Mouse (Mus musculus): ENCODE results near the gene Nkx3-2. TPM values are rescaled to one million over a fixed set of nuclear protein-coding genes. Genes with fewer than 3 reads are reported as not detected.

The Nkx3-2 gene
- polyA plus RNA-seq, 1 experiment = not detected

DNA sequence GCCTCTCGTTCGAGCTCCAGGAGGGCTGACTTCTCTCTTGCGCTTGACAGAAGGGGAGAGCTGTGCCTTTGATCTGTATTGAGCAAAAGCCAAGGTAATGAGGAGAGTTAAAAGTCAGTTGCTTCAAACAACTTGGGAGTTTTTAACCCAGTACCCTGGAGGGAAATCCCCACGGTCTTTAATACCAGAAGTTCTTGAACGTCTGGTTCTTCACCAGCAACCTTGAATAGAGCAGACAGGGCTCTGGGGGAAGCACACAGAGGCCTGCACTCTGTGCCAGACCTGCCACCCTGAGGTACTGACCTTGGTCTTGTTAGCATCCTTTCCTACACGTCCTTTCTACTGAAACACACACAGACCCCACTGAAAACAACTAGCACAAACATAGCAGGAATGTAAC lies 24.6 kb upstream of the Nkx3-2 start:
- Histone ChIP-seq H3K36me3 (replicated peaks; ENCODE audit: low read length) (peaks cover 94% of the 10 kb centered on the region), H3K9me3 (no peaks in the 10 kb centered on the region), H3K27me3 (replicated peaks) (no peaks in the 10 kb centered on the region), H3K4me3 (replicated peaks) (no peak overlapping the region), H3K4me1 (peaks cover 39% of the 10 kb centered on the region)
- TF ChIP-seq GATA1 (IDR thresholded peaks at IDR 0.05; ENCODE audit: borderline replicate concordance, low read length) = no peak
- no peak for TF ChIP-seq FLI1 (IDR thresholded peaks at IDR 0.05; ENCODE audit: low read length)

DNA sequence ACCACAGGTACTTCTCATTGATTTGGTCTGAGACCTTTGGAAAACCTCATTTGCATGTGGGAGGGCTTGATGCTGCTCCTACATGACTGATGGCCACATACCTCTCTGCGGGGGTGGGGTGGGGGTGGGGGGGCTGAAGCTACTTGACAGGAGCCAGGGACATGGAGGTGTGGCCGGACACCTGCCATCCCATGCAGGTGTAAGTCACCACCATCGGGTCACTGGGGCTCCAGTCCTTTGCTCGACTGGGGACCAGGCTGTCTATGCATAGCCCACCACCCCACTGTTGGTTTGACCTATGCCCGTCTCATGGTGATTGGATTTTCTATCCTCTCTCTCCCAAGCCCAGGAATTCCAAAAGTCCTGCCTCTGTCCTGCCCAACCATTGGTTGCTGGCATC lies 17.6 kb upstream of the Nkx3-2 start:
- TF ChIP-seq FLI1 (IDR thresholded peaks at IDR 0.05; ENCODE audit: low read length) = no peak
- no peak for TF ChIP-seq GATA1 (IDR thresholded peaks at IDR 0.05; ENCODE audit: borderline replicate concordance, low read length)
- Histone ChIP-seq H3K4me3 (replicated peaks) (no peak overlapping the region), H3K9me3 (0 out of 2 replicates have a peak, but pooled peaks cover 6% of the 10 kb centered on the region), H3K36me3 (replicated peaks; ENCODE audit: low read length) (peaks cover 26% of the 10 kb centered on the region), H3K27me3 (replicated peaks) (peaks cover 7% of the 10 kb centered on the region), H3K4me1 (peaks cover 4% of the 10 kb centered on the region)

DNA sequence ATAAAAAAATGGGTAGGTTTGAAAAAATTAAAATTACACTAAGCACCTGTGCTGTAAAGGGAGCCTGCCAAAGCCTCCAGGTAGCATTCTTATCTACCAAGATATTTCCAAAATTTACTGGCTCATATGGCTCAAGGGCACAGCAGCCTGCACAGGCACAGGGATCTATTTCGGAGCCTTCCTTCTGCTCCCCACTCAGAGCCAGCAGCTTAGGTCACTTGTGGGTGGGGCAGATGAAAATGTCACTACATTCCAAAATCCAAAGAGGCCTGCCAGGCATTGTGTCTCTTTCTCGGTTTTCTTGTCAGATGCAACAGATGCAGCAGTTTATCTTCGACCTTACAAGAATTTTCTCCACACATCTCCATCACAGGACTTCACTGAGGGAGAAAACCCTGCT lies 15.7 kb upstream of the Nkx3-2 start:
- TF ChIP-seq GATA1 (IDR thresholded peaks at IDR 0.05; ENCODE audit: borderline replicate concordance, low read length) (no peak), FLI1 (IDR thresholded peaks at IDR 0.05; ENCODE audit: low read length) (no peak)
- H3K9me3 ChIP-seq = 0 out of 2 replicates have a peak, but pooled peaks cover 6% of the 10 kb centered on the region
- no peak overlapping the region for H3K4me3 ChIP-seq (replicated peaks)
- peaks cover 8% of the 10 kb centered on the region for H3K36me3 ChIP-seq (replicated peaks; ENCODE audit: low read length)
- H3K27me3 ChIP-seq (replicated peaks) = peaks cover 9% of the 10 kb centered on the region
- H3K4me1 ChIP-seq = peaks cover 23% of the 10 kb centered on the region

DNA sequence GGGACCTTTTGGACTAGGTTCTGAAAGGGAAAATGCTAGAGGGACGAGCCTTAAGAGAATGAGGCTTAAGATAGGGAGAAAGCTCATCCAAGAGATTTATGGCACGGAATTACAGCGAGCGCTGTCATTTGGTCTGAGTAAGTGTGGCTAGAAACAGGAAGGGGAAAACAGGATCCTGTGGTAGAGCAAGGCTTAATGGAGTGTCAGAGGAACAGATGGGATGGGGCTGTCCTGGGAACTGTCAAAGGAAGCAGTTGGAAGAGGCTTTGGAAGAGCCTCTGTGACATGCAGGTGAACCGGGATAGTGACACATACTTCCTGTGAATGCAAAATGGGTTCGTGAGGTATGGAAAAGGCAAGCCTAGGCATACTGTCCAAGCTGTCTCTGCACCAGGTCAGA lies 11.4 kb upstream of the Nkx3-2 start:
- H3K4me3 ChIP-seq (replicated peaks) = peak overlapping the region; percentile 53
- peaks cover 22% of the 10 kb centered on the region for H3K4me1 ChIP-seq
- H3K36me3 ChIP-seq (replicated peaks; ENCODE audit: low read length) = no peaks in the 10 kb centered on the region
- TF ChIP-seq GATA1 (IDR thresholded peaks at IDR 0.05; ENCODE audit: borderline replicate concordance, low read length) (no peak), FLI1 (IDR thresholded peaks at IDR 0.05; ENCODE audit: low read length) (no peak)
- H3K27me3 ChIP-seq (replicated peaks) = peaks cover 16% of the 10 kb centered on the region
- 0 out of 2 replicates have a peak, but pooled peaks cover 6% of the 10 kb centered on the region for H3K9me3 ChIP-seq

DNA sequence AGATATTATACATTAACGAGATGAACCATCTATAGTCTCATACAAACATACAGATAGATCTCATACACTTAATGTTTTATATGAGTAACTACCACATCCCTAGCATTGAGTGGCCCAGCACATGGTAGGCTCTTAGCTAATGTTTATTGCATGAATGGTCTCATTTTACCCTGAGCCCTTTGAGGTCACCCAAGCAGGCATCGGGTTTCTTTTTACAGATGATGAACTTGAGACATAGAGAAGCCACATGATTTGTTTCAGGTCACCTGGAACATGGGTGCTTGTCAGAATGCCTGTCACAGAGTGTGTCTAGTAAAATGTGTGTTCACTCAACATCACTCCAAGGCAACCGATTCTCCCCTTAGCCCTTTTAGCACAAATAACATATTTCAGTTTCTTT lies 11.0 kb upstream of the Nkx3-2 start:
- Histone ChIP-seq H3K9me3 (0 out of 2 replicates have a peak, but pooled peaks cover 6% of the 10 kb centered on the region), H3K36me3 (replicated peaks; ENCODE audit: low read length) (no peaks in the 10 kb centered on the region), H3K4me3 (replicated peaks) (no peak overlapping the region), H3K27me3 (replicated peaks) (peaks cover 16% of the 10 kb centered on the region), H3K4me1 (peaks cover 23% of the 10 kb centered on the region)
- TF ChIP-seq FLI1 (IDR thresholded peaks at IDR 0.05; ENCODE audit: low read length) (no peak), GATA1 (IDR thresholded peaks at IDR 0.05; ENCODE audit: borderline replicate concordance, low read length) (no peak)

DNA sequence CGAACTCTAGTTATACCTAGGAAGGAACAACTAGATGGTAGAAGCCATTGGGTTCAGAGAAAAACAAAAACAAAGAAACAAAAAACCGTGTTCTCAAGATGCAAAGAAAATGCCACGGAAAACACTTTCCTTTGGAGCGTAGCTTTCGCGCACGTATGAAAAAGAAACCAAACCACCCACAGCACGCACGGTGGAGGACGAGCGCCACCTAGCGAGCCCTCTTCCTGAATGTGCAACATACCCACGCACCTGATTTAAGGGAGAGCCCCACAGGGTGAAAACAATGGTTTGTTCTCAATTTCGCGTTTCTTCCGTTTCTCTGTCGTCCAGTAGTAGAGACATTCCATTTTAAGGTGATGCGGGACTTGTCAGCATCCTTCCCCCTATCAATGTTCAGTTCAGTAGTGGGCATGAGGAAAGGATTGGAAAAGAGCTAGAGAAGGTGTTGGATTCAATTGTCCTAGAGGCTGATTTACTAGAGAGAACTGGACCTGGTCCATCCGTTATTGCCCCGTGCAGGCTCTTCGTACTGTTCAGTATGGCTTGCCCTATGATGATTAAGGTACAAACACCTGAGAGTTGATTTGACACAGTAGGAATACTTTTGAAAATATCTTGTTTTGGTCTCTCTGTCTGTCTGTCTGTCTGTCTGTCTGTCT lies 4.2 kb upstream of the Nkx3-2 start:
- H3K4me3 ChIP-seq (replicated peaks) = peak overlapping the region; percentile 91
- TF ChIP-seq FLI1 (IDR thresholded peaks at IDR 0.05; ENCODE audit: low read length) (no peak), GATA1 (IDR thresholded peaks at IDR 0.05; ENCODE audit: borderline replicate concordance, low read length) (no peak)
- peaks cover 50% of the 10 kb centered on the region for H3K4me1 ChIP-seq
- H3K9me3 ChIP-seq = no peaks in the 10 kb centered on the region
- H3K36me3 ChIP-seq (replicated peaks; ENCODE audit: low read length) = no peaks in the 10 kb centered on the region
- H3K27me3 ChIP-seq (replicated peaks) = peaks cover 57% of the 10 kb centered on the region

DNA sequence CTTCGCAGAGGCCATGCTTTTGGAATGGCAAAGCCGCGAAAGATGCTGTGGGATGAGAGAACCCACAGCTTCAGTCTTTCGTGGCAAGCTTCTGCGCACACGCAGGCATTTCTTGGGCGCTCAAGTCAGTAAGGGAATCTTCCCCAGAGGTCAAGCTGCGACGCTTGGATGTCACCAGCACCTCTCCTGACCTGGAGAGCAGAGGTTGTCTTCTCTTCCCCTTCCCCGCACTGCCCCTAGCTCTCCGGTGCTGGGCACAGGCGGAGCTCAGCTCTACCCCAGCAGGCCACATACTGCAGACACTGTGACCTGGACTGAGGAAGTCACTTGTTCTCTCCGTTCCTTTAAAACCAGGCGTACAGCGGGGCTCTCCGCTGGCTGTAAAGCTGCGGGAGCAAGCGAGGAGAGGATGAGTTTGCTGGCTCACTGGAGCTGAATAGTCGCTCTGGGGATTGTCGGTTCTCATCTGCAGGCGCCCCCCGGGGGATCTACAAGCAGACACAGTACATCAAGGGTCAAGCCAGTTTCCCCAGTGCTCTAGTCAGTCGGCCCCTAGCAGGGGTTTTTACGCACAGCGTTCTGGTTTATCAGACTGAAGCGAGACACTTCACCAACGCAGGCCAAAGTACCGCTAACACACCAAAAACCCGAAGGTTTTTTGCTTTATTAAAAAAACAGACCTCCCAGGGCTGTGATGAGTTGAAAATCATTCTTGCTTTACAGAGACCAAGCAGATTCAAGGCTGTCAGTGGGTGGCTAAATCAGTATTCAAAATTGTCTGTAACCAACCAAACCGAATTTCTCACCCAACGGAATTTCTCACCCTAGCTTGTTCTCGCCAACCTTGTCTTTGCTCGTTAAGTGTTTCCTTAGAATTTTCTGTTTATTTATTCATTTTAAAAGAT lies 3.2 kb upstream of the Nkx3-2 start:
- H3K27me3 ChIP-seq (replicated peaks) = peaks cover 66% of the 10 kb centered on the region
- TF ChIP-seq FLI1 (IDR thresholded peaks at IDR 0.05; ENCODE audit: low read length) = no peak
- peaks cover 60% of the 10 kb centered on the region for H3K4me1 ChIP-seq
- peak overlapping the region; percentile 91 for H3K4me3 ChIP-seq (replicated peaks)
- H3K9me3 ChIP-seq = no peaks in the 10 kb centered on the region
- no peaks in the 10 kb centered on the region for H3K36me3 ChIP-seq (replicated peaks; ENCODE audit: low read length)

DNA sequence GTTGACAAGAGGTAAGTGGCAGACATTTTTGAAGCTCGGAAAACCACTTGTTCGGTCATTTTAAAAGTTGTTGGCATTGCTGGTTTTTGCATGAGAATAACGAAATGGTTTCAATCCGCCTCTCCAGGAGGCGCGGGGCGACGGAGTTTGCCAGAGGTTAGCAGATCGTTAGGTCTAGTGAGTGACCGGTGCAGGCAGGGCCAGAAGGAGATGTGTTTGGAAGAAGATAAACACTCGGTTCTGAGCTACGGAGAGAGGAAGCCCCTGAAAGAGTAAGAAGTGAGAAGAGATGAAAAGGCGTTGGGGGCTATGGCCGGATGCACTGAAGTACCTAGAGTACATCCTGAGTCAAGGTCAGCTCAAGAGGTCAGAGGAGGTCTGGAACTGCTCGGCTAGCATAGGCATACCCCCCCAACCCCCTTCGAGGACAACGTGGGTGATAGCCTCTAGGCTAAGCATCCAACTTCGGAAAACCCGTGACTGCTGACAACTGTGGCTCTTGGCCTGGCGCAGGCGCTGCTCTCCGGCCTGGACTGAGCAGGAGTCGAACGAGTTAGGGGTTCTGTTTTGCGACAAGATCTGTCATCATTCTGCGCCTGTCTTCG lies 2.2 kb upstream of the Nkx3-2 start:
- peak overlapping the region; percentile 91 for H3K4me3 ChIP-seq (replicated peaks)
- TF ChIP-seq FLI1 (IDR thresholded peaks at IDR 0.05; ENCODE audit: low read length) (no peak), GATA1 (IDR thresholded peaks at IDR 0.05; ENCODE audit: borderline replicate concordance, low read length) (no peak)
- H3K4me1 ChIP-seq = peaks cover 70% of the 10 kb centered on the region
- H3K36me3 ChIP-seq (replicated peaks; ENCODE audit: low read length) = no peaks in the 10 kb centered on the region
- H3K9me3 ChIP-seq = no peaks in the 10 kb centered on the region
- H3K27me3 ChIP-seq (replicated peaks) = peaks cover 74% of the 10 kb centered on the region

DNA sequence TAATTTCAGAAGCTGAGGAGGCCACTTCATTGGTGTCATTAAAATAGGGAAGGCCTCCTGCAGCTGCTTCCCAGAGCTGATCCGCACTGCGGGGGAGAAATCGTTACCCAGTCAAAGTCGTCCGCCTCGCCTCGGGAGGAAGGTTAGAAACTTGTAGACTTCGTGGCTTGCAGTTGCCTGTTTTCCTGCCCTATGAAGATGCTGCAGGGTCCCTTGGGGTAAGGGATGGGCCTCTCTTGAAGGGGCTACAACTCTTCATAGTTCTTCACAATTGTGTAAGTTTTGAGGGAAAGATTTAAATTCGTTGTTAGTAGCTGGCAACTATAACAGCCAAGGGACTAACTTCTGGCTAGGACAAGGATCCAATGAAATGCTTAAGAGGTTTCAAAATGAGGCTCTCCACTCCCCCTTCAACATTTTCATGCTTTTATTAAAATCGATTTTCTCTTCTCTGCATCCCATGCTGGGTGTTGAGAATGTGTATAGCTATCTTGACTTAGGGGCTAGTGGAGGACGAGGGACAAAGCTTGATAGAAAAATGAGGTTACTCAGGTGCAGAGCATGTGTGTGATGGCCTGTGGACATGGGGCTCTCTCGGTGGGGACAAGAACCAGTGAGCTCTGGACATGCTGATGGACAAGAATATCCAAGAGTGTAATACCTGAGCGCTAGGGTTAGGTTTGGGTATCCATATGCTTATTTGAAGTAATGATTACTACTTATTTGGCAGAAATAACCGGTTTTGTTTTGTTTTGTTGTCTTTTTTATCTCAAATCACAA lies 1.5 kb upstream of the Nkx3-2 start:
- Histone ChIP-seq H3K36me3 (replicated peaks; ENCODE audit: low read length) (no peaks in the 10 kb centered on the region), H3K9me3 (no peaks in the 10 kb centered on the region), H3K4me3 (replicated peaks) (no peak overlapping the region), H3K27me3 (replicated peaks) (peaks cover 77% of the 10 kb centered on the region), H3K4me1 (peaks cover 75% of the 10 kb centered on the region)
- no peak for TF ChIP-seq GATA1 (IDR thresholded peaks at IDR 0.05; ENCODE audit: borderline replicate concordance, low read length)
- no peak for TF ChIP-seq FLI1 (IDR thresholded peaks at IDR 0.05; ENCODE audit: low read length)

Data from megakaryocyte, embryonic 14.5 days (primary cell).